Mouse (Mus musculus): ENCODE measurements around the gene Aqp11. TPM values are rescaled to one million over a fixed set of nuclear protein-coding genes. Genes with fewer than 3 reads are reported as not detected.

Gene Aqp11
- polyA plus RNA-seq, 1 experiment from 2014 or later = 5.3 TPM

Other genes with a start within 250 kb of the Aqp11 start
- 35.9 and 41.7 TPM in 2 replicates for gene Aamdc, start 158.8 kb downstream of the Aqp11 start, polyA plus RNA-seq (2016; fragmentation: Nextera tagmentation; extraction: Ambion mirVana)
- gene Rsf1, start 158.4 kb downstream of the Aqp11 start, polyA plus RNA-seq (2016; fragmentation: Nextera tagmentation; extraction: Ambion mirVana) = 18.7 and 21.1 TPM in 2 replicates
- gene Clns1a, start 41.7 kb downstream of the Aqp11 start, polyA plus RNA-seq (2016; fragmentation: Nextera tagmentation; extraction: Ambion mirVana) = 251 and 292 TPM in 2 replicates
- 58.8 and 90.7 TPM in 2 replicates for gene Pak1, start 50.3 kb upstream of the Aqp11 start, polyA plus RNA-seq (2016; fragmentation: Nextera tagmentation; extraction: Ambion mirVana)
- gene Gdpd4, start 181.7 kb upstream of the Aqp11 start, polyA plus RNA-seq (2016; fragmentation: Nextera tagmentation; extraction: Ambion mirVana) = not detected in 2 replicates

All from hindbrain, embryonic 10.5 days (tissue).